Mouse (Mus musculus): ENCODE measurements around the gene Pde4b. TPM values are rescaled to one million over a fixed set of nuclear protein-coding genes. Genes with fewer than 3 reads are reported as not detected.

Pde4b gene
- total RNA-seq, 2 experiments from 2014 or later = 37.4 to 45.2 TPM

Other genes with a start within 250 kb of the Pde4b start
- gene B020004J07Rik, start 243.5 kb upstream of the Pde4b start, total RNA-seq (2021) = not detected
- gene C130073F10Rik, start 193.8 kb upstream of the Pde4b start, total RNA-seq (2021) = not detected
- not detected for gene Gm12800, start 178.4 kb upstream of the Pde4b start, total RNA-seq (2021)
- gene Gm12794, start 147.1 kb upstream of the Pde4b start, total RNA-seq (2021) = not detected
- not detected for gene Gm12790, start 106.5 kb upstream of the Pde4b start, total RNA-seq (2021)
- gene Gm12789, start 100.9 kb upstream of the Pde4b start, total RNA-seq (2021) = not detected